Mouse (Mus musculus): Measurements from ENCODE around the gene Oat. TPM values are rescaled to one million over a fixed set of nuclear protein-coding genes. Genes with fewer than 3 reads are reported as not detected.

Oat gene
- polyA plus RNA-seq (2015; fragmentation: Nextera tagmentation; extraction: Ambion mirVana), result 149 and 171 TPM in 2 replicates

GRCm38 (mm10) chr7:132576116-132576650, at the start of gene Oat:
Oat (minus strand) TSS chr7:132576398.

GRCm38 (mm10) chr7:132610468-132611318, 34.5 kb upstream of the Oat start, which contains the start of gene Lhpp:
Lhpp (plus strand) TSS chr7:132610638.

DNA sequence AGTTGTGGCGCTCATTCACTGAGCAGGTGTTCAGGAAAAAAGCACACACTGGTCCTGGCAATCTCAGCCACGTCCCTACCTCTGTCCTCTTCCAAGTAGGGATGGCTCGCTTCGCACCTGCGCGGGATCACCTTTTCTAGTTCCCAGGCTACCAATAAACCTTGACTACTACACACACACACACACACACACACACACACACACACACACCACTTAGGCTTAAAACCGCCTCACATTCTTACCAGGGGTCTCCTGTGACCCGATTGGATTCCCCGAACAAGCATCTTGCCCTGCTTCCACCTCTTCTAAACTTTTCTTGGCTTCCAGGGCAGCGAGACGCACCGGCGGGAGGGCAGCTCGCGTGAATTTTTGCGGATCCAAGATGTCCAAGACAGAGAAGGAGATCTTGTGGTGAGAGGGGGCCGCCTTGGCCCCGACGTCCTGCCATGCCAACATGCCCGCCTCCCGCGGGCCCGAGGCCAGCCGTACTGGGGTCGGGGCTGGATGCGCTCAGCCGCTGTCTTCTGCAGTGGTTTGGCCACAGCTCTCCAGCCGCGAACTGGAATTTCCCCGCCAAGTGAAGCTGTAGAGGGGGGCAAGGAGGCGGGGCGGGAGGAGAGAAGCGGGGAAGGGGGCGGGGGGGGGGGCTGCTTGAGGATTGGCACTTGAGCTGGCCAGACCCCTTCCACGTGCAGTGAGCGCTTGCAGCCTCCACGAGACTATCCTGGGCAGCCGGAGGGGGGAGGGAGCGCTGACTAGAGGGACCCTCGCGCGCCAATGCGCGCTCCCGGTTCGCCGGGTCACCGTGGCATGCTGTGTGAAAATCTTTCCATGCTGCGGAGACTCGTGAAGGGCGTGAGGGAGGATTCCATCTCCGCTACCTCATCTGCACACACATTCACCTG, 23.1 kb upstream of the Oat start, which contains the start of gene Nkx1-2:
TSS of gene Nkx1-2 (minus strand) at position 567 of the 905 bp plus-strand sequence.

Other genes with a start within 250 kb of the Oat start
- not detected in 2 replicates for gene Nkx1-2, start 23.2 kb upstream of the Oat start, polyA plus RNA-seq (2015; fragmentation: Nextera tagmentation; extraction: Ambion mirVana)
- gene Lhpp, start 34.2 kb upstream of the Oat start, polyA plus RNA-seq (2015; fragmentation: Nextera tagmentation; extraction: Ambion mirVana), result 22.4 and 31.1 TPM in 2 replicates
- gene Fam53b, start 237.5 kb upstream of the Oat start, polyA plus RNA-seq (2015; fragmentation: Nextera tagmentation; extraction: Ambion mirVana), result 11.5 and 24.0 TPM in 2 replicates